Mouse (Mus musculus): ENCODE measurements at regions not wholly inside any gene's neighbourhood (a gene's known extent, or its start where the extent isn't known, plus 50 kb on each side); places are given as distances from the start of the nearest gene placed in this dataset.

DNA sequence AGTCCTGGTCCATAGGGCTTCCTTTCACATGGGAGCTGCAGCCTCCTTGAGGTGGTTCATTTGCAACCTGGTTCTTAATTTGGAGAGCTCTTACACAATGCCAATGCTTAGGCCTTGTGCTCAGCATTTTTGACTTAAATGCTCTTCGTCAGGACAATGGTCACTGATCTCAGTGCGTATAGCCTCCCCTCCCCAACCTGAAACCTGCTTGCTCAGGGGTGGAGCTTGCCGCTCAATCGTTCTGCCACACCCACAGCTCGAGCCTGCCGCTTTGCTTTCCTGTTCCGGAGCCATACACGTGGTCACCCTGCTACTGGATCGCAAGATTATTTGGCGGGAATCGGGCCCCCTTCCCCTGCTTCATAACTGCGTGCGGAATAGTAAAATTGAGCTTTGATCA is 365.9 kb downstream of the 1810013L24Rik start:
- Histone ChIP-seq H3K9me3 (0 out of 2 replicates have a peak, but pooled peaks cover 10% of the 10 kb centered on the region), H3K4me3 (no peak overlapping the region), H3K4me2 (no peak overlapping the region), H3K36me3 (no peaks in the 10 kb centered on the region), H3K27me3 (replicated peaks) (no peaks in the 10 kb centered on the region), H3K4me1 (peaks cover 13% of the 10 kb centered on the region), H3K9ac (no peak overlapping the region), H3K27ac (replicated peaks) (no peak overlapping the region)
- no peak for ATAC-seq (ENCODE audit: extremely low read depth, insufficient number of reproducible peaks, low FRiP score, low TSS enrichment)
- 40% methylated on average over 13 of the region's 13 CpGs for WGBS

- Histone ChIP-seq H3K4me3 (no peak overlapping the region), H3K4me1 (peaks cover 2% of the 10 kb centered on the region), H3K4me2 (no peak overlapping the region), H3K9ac (no peak overlapping the region), H3K36me3 (no peaks in the 10 kb centered on the region), H3K27me3 (replicated peaks) (no peaks in the 10 kb centered on the region), H3K9me3 (no peaks in the 10 kb centered on the region), H3K27ac (replicated peaks) (no peak overlapping the region)
- no peak for ATAC-seq (ENCODE audit: extremely low read depth, insufficient number of reproducible peaks, low FRiP score, low TSS enrichment)
- WGBS = 79% methylated on average over 1 of the region's 1 CpGs
These were observed 369.1 kb downstream of the 1810013L24Rik start for GRCm38 (mm10) chr16:9198903-9199532.

DNA sequence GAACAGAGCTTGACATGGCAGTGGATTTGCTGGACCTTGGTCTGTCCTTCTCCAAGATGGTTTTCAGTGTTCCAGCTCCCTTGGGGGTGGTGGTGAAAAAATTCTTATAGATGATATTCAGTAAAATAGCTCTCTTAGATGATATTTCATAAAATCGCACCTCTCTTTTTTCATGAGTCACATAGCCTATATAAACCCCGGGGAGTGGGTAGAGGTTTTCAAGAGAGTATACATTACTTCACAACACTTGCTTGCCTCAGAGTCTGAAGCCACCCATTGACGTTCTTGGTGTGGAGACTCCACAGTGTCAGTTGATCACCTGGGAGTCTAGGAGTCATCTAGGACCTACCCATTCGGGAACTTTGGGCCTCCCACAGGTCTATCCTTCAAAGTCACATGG is 378.7 kb downstream of the 1810013L24Rik start:
- no peaks in the 10 kb centered on the region for H3K27me3 ChIP-seq (replicated peaks)
- ATAC-seq (ENCODE audit: extremely low read depth, insufficient number of reproducible peaks, low FRiP score, low TSS enrichment) = no peak
- H3K4me3 ChIP-seq = no peak overlapping the region
- no peaks in the 10 kb centered on the region for H3K4me1 ChIP-seq
- no peaks in the 10 kb centered on the region for H3K9me3 ChIP-seq
- H3K4me2 ChIP-seq = no peak overlapping the region
- H3K36me3 ChIP-seq = no peaks in the 10 kb centered on the region
- no peak overlapping the region for H3K27ac ChIP-seq (replicated peaks)
- H3K9ac ChIP-seq = no peak overlapping the region
- WGBS = 76% methylated on average over 4 of the region's 4 CpGs

DNA sequence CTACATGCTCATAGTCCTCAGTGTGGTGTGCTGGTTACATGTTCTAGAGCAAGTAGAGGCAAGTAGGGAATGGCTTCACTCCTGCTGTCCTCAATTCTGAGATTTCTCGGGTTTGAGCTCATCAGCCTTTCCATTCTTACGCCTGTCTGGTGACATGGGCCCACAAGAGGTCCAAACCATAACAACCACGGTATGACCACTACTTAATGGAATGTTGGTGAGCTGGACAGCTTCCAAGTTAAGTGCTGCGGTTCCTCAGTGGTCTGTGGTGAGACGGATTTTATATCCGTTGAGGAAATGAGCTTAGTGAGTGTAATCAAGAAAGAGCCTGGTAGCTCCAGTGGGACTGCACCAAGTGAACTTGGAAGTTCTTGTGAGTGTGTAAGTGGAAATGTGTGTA is 381.6 kb downstream of the 1810013L24Rik start:
- no peak overlapping the region for H3K4me2 ChIP-seq
- 30% methylated on average over 6 of the region's 6 CpGs for WGBS
- no peak overlapping the region for H3K27ac ChIP-seq (replicated peaks)
- no peak overlapping the region for H3K4me3 ChIP-seq
- H3K4me1 ChIP-seq = no peaks in the 10 kb centered on the region
- no peak overlapping the region for H3K9ac ChIP-seq
- no peak for ATAC-seq (ENCODE audit: extremely low read depth, insufficient number of reproducible peaks, low FRiP score, low TSS enrichment)
- H3K36me3 ChIP-seq = no peaks in the 10 kb centered on the region
- no peaks in the 10 kb centered on the region for H3K27me3 ChIP-seq (replicated peaks)
- no peaks in the 10 kb centered on the region for H3K9me3 ChIP-seq

- ATAC-seq (ENCODE audit: extremely low read depth, insufficient number of reproducible peaks, low FRiP score, low TSS enrichment) = no peak
- Histone ChIP-seq H3K4me3 (no peak overlapping the region), H3K27ac (replicated peaks) (no peak overlapping the region), H3K4me1 (no peaks in the 10 kb centered on the region), H3K9ac (no peak overlapping the region), H3K36me3 (no peaks in the 10 kb centered on the region), H3K27me3 (replicated peaks) (no peaks in the 10 kb centered on the region), H3K4me2 (no peak overlapping the region), H3K9me3 (no peaks in the 10 kb centered on the region)
- 34% methylated on average over 1 of the region's 1 CpGs for WGBS
These were observed 385.2 kb downstream of the 1810013L24Rik start for GRCm38 (mm10) chr16:9215131-9215530.

- Histone ChIP-seq H3K27me3 (replicated peaks) (no peaks in the 10 kb centered on the region), H3K4me1 (no peaks in the 10 kb centered on the region), H3K27ac (replicated peaks) (no peak overlapping the region), H3K4me2 (no peak overlapping the region), H3K9ac (no peak overlapping the region), H3K36me3 (no peaks in the 10 kb centered on the region), H3K9me3 (no peaks in the 10 kb centered on the region), H3K4me3 (no peak overlapping the region)
- no peak for ATAC-seq (ENCODE audit: extremely low read depth, insufficient number of reproducible peaks, low FRiP score, low TSS enrichment)
- WGBS = 76% methylated on average over 7 of the region's 7 CpGs
These were observed 387.5 kb downstream of the 1810013L24Rik start for GRCm38 (mm10) chr16:9217361-9217760.

- H3K9me3 ChIP-seq = no peaks in the 10 kb centered on the region
- no peak overlapping the region for H3K27ac ChIP-seq (replicated peaks)
These were observed 400.3 kb downstream of the 1810013L24Rik start for GRCm38 (mm10) chr16:9230178-9230577.

DNA sequence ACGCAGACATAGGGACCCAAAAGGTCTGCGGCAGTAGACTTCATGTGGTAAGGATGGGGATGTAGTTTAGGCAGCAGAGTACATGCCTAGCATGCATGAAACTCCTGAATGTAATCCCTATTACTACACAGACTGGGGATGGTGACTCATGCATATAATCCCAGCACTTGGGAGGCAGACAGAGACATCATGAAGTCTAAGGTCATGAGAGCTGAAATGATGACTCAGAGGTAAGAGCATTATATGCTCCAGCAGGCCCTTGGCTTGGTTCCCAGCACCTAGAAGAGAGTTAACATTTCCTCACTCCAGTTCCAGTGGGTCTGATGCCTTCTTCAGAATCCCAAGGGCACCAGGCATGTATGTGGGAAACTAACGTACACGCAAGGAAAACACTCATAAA is 412.2 kb downstream of the 1810013L24Rik start:
- Histone ChIP-seq H3K4me1 (no peaks in the 10 kb centered on the region), H3K9me3 (no peaks in the 10 kb centered on the region), H3K27ac (replicated peaks) (no peak overlapping the region), H3K36me3 (no peaks in the 10 kb centered on the region), H3K27me3 (replicated peaks) (no peaks in the 10 kb centered on the region), H3K4me2 (no peak overlapping the region), H3K9ac (no peak overlapping the region), H3K4me3 (no peak overlapping the region)
- no peak for ATAC-seq (ENCODE audit: extremely low read depth, insufficient number of reproducible peaks, low FRiP score, low TSS enrichment)
- WGBS = 91% methylated on average over 4 of the region's 4 CpGs

More at GRCm38 (mm10) chr16:9230178-9230577, 400.3 kb downstream of the 1810013L24Rik start:
- H3K36me3 ChIP-seq = no peaks in the 10 kb centered on the region
- no peak overlapping the region for H3K9ac ChIP-seq
- no peaks in the 10 kb centered on the region for H3K4me1 ChIP-seq
- no peak overlapping the region for H3K4me3 ChIP-seq
- H3K27me3 ChIP-seq (replicated peaks) = no peaks in the 10 kb centered on the region
- ATAC-seq (ENCODE audit: extremely low read depth, insufficient number of reproducible peaks, low FRiP score, low TSS enrichment) = no peak
- H3K4me2 ChIP-seq = no peak overlapping the region

- Histone ChIP-seq H3K9ac (no peak overlapping the region), H3K36me3 (no peaks in the 10 kb centered on the region), H3K4me2 (no peak overlapping the region), H3K27ac (replicated peaks) (no peak overlapping the region), H3K9me3 (no peaks in the 10 kb centered on the region), H3K4me3 (no peak overlapping the region), H3K4me1 (no peaks in the 10 kb centered on the region), H3K27me3 (replicated peaks) (no peaks in the 10 kb centered on the region)
- 65% methylated on average over 3 of the region's 3 CpGs for WGBS
- no peak for ATAC-seq (ENCODE audit: extremely low read depth, insufficient number of reproducible peaks, low FRiP score, low TSS enrichment)
These were observed 417.3 kb downstream of the 1810013L24Rik start for GRCm38 (mm10) chr16:9247198-9247597.

GRCm38 (mm10) chr16:9253054-9253453 is 423.2 kb downstream of the 1810013L24Rik start:
- Histone ChIP-seq H3K9ac (no peak overlapping the region), H3K4me2 (no peak overlapping the region), H3K4me3 (no peak overlapping the region), H3K4me1 (no peaks in the 10 kb centered on the region), H3K27ac (replicated peaks) (no peak overlapping the region), H3K36me3 (no peaks in the 10 kb centered on the region), H3K27me3 (replicated peaks) (no peaks in the 10 kb centered on the region), H3K9me3 (no peaks in the 10 kb centered on the region)
- WGBS = 72% methylated on average over 1 of the region's 1 CpGs
- no peak for ATAC-seq (ENCODE audit: extremely low read depth, insufficient number of reproducible peaks, low FRiP score, low TSS enrichment)

GRCm38 (mm10) chr16:9255351-9255750 is 425.5 kb downstream of the 1810013L24Rik start:
- WGBS = 34% methylated on average over 3 of the region's 3 CpGs
- no peak for ATAC-seq (ENCODE audit: extremely low read depth, insufficient number of reproducible peaks, low FRiP score, low TSS enrichment)
- H3K4me1 ChIP-seq = no peaks in the 10 kb centered on the region

GRCm38 (mm10) chr16:9260966-9261365 is 431.1 kb downstream of the 1810013L24Rik start:
- Histone ChIP-seq H3K9me3 (no peaks in the 10 kb centered on the region), H3K9ac (no peak overlapping the region), H3K27ac (replicated peaks) (no peak overlapping the region), H3K4me1 (no peaks in the 10 kb centered on the region), H3K36me3 (no peaks in the 10 kb centered on the region), H3K4me2 (no peak overlapping the region), H3K4me3 (no peak overlapping the region), H3K27me3 (replicated peaks) (no peaks in the 10 kb centered on the region)
- ATAC-seq (ENCODE audit: extremely low read depth, insufficient number of reproducible peaks, low FRiP score, low TSS enrichment) = no peak
- WGBS = 85% methylated on average over 3 of the region's 3 CpGs

More at GRCm38 (mm10) chr16:9255351-9255750, 425.5 kb downstream of the 1810013L24Rik start:
- Histone ChIP-seq H3K36me3 (no peaks in the 10 kb centered on the region), H3K27ac (replicated peaks) (no peak overlapping the region), H3K4me3 (no peak overlapping the region), H3K27me3 (replicated peaks) (no peaks in the 10 kb centered on the region), H3K9me3 (no peaks in the 10 kb centered on the region), H3K4me2 (no peak overlapping the region), H3K9ac (no peak overlapping the region)

Measured in heart, embryonic 13.5 days (tissue).